Mouse (Mus musculus) testis, adult 2 months (tissue): ENCODE results near the gene Lnx1.

ENCODE experiments used
- CTCF ChIP-seq: fragments of 200-500 bp; IDR thresholded peaks from 2 replicates; pipeline ENCODE4 v1.5.1; 2012; ENCODE audit warnings: low read depth, mild to moderate bottlenecking, inconsistent platforms, low read length, moderate library complexity; ENCODE audit not compliant: control insufficient read depth, insufficient read depth, insufficient replicate concordance
- POLR2A ChIP-seq: fragments of 200-500 bp; IDR thresholded peaks from 2 replicates; pipeline ENCODE4 v1.6.1; 2012; ENCODE audit warnings: low read depth, mild to moderate bottlenecking, inconsistent platforms, low read length, moderate library complexity; ENCODE audit not compliant: control insufficient read depth

- TF ChIP-seq CTCF (no peak), POLR2A (no peak)
Observed at GRCm38 (mm10) chr5:74670877-74671276, 31.8 kb downstream of the Lnx1 start.
